Mouse (Mus musculus) lung, embryonic 14.5 days (tissue): ENCODE results near the gene Rasgrf1. TPM values are rescaled to one million over a fixed set of nuclear protein-coding genes. Genes with fewer than 3 reads are reported as not detected.
A peak's percentile ranks its signal among the peaks of the same experiment; 100 is the strongest.

Experiments
- ATAC-seq: fragments of 200-750 bp; cut with Nextera tagmentation; 2 replicates; pipeline ENCODE4 v1.8.0; 2017; ENCODE audit warnings: mild to moderate bottlenecking, moderate TSS enrichment, moderate library complexity; ENCODE audit not compliant: insufficient read depth
- DNase-seq: peaks from one replicate; pipeline ENCODE4 v3.0.0-alpha.2; 2015
- H3K27ac ChIP-seq: fragments of 300-500 bp; sonication (generic); 2 replicates; pipeline ENCODE4 v1.5.1; 2014; ENCODE audit warnings: low read depth, mild to moderate bottlenecking, moderate library complexity
- H3K27me3 ChIP-seq: fragments of 300-500 bp; sonication (generic); 2 replicates; pipeline ENCODE4 v1.6.1; 2014; ENCODE audit warnings: low read length, control low read depth; ENCODE audit not compliant: insufficient read depth
- H3K36me3 ChIP-seq: fragments of 300-500 bp; sonication (generic); 2 replicates; pipeline ENCODE4 v1.6.1; 2014; ENCODE audit warnings: control low read depth; ENCODE audit not compliant: insufficient read depth
- H3K4me1 ChIP-seq: fragments of 300-500 bp; sonication (generic); 2 replicates; pipeline ENCODE4 v1.6.1; 2014; ENCODE audit warnings: antibody characterized with exemption, control low read depth; ENCODE audit not compliant: insufficient read depth
- H3K4me2 ChIP-seq: fragments of 300-500 bp; sonication (generic); 2 replicates; pipeline ENCODE4 v1.6.1; 2014; ENCODE audit warnings: mild to moderate bottlenecking
- H3K4me3 ChIP-seq: fragments of 300-500 bp; sonication (generic); 2 replicates; pipeline ENCODE4 v1.5.1; 2014; ENCODE audit warnings: low read depth, low read length
- H3K9ac ChIP-seq: fragments of 300-500 bp; sonication (generic); 2 replicates; pipeline ENCODE4 v1.6.1; 2014
- H3K9me3 ChIP-seq: fragments of 300-500 bp; sonication (generic); 2 replicates; pipeline ENCODE4 v1.6.1; 2016; ENCODE audit warnings: low read depth, low read length, control low read depth
- CTCF ChIP-seq: IDR thresholded peaks from 2 replicates; pipeline ENCODE4 v1.5.1; 2016; ENCODE audit warnings: antibody characterized with exemption, low read depth
- WGBS: fragments of 180-500 bp; shearing (Covaris S2); extraction: QIAGEN DNeasy Blood & Tissue Kit; methylation state at CpG from one replicate; pipeline ENCODE4 v1.1.7; 2014; 5-methylcytosine and 5-hydroxymethylcytosine counted together
- polyA plus RNA-seq: library from polyadenylated mRNA; unstranded; fragments of >200 nt; fragmentation: Nextera tagmentation; extraction: Ambion mirVana; gene quantifications from 2 replicates; pipeline ENCODE4 v1.2.1, GENCODE M21; 2014

The Rasgrf1 gene
- polyA plus RNA-seq, 1 experiment from 2014 or later: 0.46 TPM

DNA sequence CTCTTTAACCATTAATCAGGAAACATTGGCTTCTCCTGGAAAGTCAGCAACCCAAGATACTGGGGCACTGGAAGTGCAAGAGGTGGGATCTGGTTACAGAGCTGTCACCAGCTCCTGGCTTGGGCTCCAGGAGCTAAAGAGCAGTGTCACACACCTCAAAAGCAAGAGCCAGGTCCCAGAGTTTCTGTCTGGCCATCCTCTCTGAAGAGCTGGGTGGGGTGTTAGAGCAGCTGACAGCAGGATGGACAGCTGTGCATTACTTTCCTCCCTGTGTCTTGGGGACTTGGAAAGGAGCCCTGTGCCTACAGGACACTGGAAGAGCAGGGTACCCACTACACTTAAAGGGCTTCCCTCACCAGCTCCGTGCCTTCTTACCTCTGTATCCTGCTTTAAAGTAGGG, 72.5 kb downstream of the Rasgrf1 start:
- no peaks in the 10 kb centered on the region for H3K27me3 ChIP-seq
- no peak for TF ChIP-seq CTCF
- H3K36me3 ChIP-seq: no peaks in the 10 kb centered on the region
- H3K4me2 ChIP-seq: no peak overlapping the region
- no peaks in the 10 kb centered on the region for H3K4me1 ChIP-seq
- no peak overlapping the region for H3K27ac ChIP-seq
- no peak overlapping the region for H3K9ac ChIP-seq
- H3K4me3 ChIP-seq: no peak overlapping the region
- DNase-seq: no peak
- ATAC-seq: no peak
- 64% methylated on average over 1 of the region's 1 CpGs for WGBS
- H3K9me3 ChIP-seq: no peaks in the 10 kb centered on the region

DNA sequence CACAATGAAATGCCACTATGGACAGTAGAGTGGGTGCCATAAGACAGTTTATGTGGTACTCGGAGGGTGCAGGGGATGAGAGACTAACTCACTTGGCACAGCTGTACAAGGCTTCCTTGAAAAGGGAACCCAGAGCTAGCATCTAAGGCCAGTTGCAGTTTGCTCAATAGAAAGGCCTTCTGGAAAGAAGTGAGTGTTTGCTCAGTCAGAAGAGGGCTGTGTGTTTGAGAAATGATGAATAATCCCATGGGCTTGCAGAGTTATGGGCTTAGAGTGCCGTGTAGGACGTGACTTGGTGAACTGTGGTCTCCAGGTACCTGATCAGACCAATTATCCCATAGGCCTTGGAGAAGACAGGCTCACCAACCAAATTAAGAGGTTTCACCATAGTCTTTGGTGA, 78.3 kb downstream of the Rasgrf1 start:
- H3K9ac ChIP-seq: no peak overlapping the region
- no peaks in the 10 kb centered on the region for H3K36me3 ChIP-seq
- no peak for ATAC-seq
- DNase-seq: no peak
- H3K27me3 ChIP-seq: no peaks in the 10 kb centered on the region
- no peak overlapping the region for H3K4me2 ChIP-seq
- no peak for TF ChIP-seq CTCF
- H3K9me3 ChIP-seq: no peaks in the 10 kb centered on the region
- H3K4me3 ChIP-seq: no peak overlapping the region
- no peaks in the 10 kb centered on the region for H3K4me1 ChIP-seq
- 68% methylated on average over 3 of the region's 3 CpGs for WGBS
- no peak overlapping the region for H3K27ac ChIP-seq

DNA sequence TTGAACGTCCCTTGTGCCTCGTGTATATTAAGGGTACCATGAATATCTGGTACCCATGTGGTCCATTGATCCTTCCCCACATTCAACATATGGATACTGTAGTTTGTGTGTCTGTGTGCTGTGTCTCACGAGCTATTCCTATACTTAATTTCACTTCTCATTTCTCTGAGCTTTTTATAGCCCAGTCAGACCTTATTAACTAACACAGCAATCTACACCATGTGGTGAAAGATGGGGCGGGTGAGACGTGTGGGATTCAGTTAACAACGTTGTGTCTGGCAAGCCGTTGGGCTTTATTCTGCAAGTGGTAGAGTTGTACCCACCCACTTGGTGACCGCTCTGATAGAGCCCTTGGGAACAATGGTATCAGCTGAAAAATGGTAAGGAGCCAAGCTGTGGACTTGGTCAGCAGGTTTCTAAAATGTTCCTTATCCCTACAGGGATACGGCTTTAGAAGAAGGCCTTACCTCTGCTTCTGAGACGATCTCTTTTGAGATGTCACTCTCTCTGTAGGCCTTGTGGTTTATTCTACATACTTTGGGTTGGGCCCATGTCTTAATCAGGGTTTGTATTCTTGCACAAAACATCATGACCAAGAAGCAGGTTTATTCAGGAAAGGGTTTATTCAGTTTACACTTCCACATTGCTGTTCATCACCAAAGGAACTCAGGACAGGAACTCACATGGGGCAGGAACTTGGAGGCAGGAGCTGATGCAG, 79.3 kb downstream of the Rasgrf1 start:
- Histone ChIP-seq H3K27ac (no peak overlapping the region), H3K9ac (no peak overlapping the region), H3K4me3 (no peak overlapping the region), H3K9me3 (no peaks in the 10 kb centered on the region), H3K4me1 (no peaks in the 10 kb centered on the region), H3K4me2 (no peak overlapping the region), H3K27me3 (no peaks in the 10 kb centered on the region), H3K36me3 (no peaks in the 10 kb centered on the region)
- ATAC-seq (no peak), DNase-seq (no peak)
- WGBS: 78% methylated on average over 10 of the region's 10 CpGs
- no peak for TF ChIP-seq CTCF

DNA sequence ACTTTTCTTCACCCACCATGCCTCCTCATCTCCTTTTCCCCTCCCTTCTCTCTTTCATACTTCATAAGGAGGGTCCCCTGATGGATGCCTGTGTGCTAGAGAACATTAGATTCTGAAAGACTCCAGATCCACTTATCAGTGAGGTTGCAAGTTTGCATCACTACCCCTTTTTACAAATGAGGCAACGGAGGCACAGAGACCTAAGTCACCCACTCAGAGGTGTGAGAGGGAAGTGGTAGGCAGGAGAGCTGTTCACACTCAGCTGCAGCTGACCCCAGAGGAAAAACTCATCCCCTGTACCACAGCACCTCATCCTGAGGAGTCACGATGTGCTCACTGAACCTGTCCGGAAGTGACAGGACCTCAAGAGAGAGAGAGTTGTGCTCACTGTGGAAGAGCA, 96.7 kb downstream of the Rasgrf1 start:
- ATAC-seq: no peak
- no peaks in the 10 kb centered on the region for H3K4me1 ChIP-seq
- no peaks in the 10 kb centered on the region for H3K9me3 ChIP-seq
- H3K36me3 ChIP-seq: no peaks in the 10 kb centered on the region
- no peak overlapping the region for H3K4me3 ChIP-seq
- no peak overlapping the region for H3K27ac ChIP-seq
- no peaks in the 10 kb centered on the region for H3K27me3 ChIP-seq
- no peak for TF ChIP-seq CTCF
- no peak for DNase-seq
- H3K9ac ChIP-seq: no peak overlapping the region
- H3K4me2 ChIP-seq: no peak overlapping the region
- WGBS: 74% methylated on average over 3 of the region's 3 CpGs

DNA sequence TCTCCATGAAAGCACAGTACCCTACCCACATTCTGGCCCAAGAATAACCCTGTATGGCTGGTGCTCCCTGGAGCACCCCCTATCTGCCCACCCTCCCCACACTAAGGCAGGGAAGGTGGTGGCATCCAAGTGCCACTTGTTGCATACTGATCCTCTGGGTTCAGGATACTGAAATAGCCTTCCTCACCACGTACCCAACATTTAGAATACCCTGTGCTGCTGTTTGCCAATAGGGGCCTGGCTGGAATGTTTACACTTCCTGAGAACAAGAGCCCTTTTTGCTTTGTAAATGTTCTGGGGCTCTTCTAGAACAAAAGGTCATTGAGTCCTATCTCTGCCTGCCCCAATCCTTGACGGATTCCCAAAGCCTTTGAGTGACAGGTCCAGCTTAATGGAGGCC, 97.4 kb downstream of the Rasgrf1 start:
- Histone ChIP-seq H3K27me3 (no peaks in the 10 kb centered on the region), H3K9me3 (no peaks in the 10 kb centered on the region), H3K27ac (no peak overlapping the region), H3K9ac (no peak overlapping the region), H3K36me3 (no peaks in the 10 kb centered on the region), H3K4me3 (no peak overlapping the region), H3K4me2 (no peak overlapping the region), H3K4me1 (no peaks in the 10 kb centered on the region)
- DNase-seq (peak; percentile 15), ATAC-seq (0 out of 2 replicates have a peak, but pooled peaks have one; percentile 14)
- no peak for TF ChIP-seq CTCF
- 24% methylated on average over 2 of the region's 2 CpGs for WGBS

DNA sequence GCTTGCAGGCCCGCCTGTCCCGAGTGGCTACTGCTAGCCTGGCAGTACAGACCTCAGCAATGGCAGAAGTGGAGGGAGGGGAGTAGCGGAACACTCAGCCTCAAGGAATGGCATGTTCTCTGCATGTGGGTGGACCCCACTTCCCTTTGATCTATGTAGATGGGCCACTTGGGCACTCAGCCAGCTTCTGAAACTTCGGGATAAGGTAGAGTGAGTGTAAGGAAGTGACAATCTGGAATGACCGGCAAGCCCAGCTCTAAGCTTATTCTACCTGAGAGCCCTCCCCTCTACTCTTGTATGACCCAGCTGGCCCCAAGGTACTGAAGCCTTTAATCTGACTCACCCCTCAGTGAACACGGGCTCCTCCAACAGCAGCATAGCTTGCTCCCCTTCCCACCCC, 98.4 kb downstream of the Rasgrf1 start:
- Histone ChIP-seq H3K9me3 (no peaks in the 10 kb centered on the region), H3K27ac (no peak overlapping the region), H3K9ac (no peak overlapping the region), H3K4me1 (no peaks in the 10 kb centered on the region), H3K4me3 (no peak overlapping the region), H3K27me3 (no peaks in the 10 kb centered on the region), H3K4me2 (no peak overlapping the region), H3K36me3 (no peaks in the 10 kb centered on the region)
- 58% methylated on average over 6 of the region's 6 CpGs for WGBS
- DNase-seq (peak; percentile 80), ATAC-seq (peak; percentile 80)
- TF ChIP-seq CTCF: no peak

DNA sequence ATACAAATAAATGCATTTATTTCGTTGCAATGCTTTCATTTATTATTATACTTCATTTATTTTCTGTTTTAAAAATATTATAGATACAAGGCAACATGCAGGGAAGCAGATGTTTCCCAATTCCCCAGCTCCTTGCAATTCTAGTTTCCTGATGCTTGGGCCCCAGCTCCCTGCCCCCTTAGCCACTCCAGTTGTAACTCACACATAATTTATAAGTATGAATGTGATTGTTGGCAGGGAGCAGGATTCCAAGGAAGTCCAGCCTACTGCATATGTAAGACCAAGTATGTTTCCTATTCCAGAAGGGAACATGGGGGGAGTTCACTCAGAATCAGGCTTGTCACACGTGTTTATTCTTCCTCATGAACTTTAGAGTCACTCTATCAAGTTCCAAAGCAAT, 102.1 kb downstream of the Rasgrf1 start:
- H3K9ac ChIP-seq: no peak overlapping the region
- H3K4me3 ChIP-seq: no peak overlapping the region
- no peaks in the 10 kb centered on the region for H3K4me1 ChIP-seq
- no peak overlapping the region for H3K4me2 ChIP-seq
- no peak overlapping the region for H3K27ac ChIP-seq
- ATAC-seq (peak; percentile 52; the same call in 1 of the 2 replicates), DNase-seq (peak; percentile 76)
- WGBS: 30% methylated on average over 2 of the region's 2 CpGs
- no peak for TF ChIP-seq CTCF
- no peaks in the 10 kb centered on the region for H3K27me3 ChIP-seq
- no peaks in the 10 kb centered on the region for H3K9me3 ChIP-seq
- H3K36me3 ChIP-seq: no peaks in the 10 kb centered on the region
